Mouse (Mus musculus) limb, embryonic 14.5 days (tissue): ENCODE data around the gene Prr27. TPM values are rescaled to one million over a fixed set of nuclear protein-coding genes. Genes with fewer than 3 reads are reported as not detected.

ENCODE experiments used
- ATAC-seq: fragments of 200-750 bp; cut with Nextera tagmentation; 2 replicates; pipeline ENCODE4 v1.8.0; 2017; ENCODE audit warnings: low read depth, moderate number of reproducible peaks, moderate TSS enrichment; ENCODE audit not compliant: low FRiP score
- DNase-seq: peaks from one replicate; pipeline ENCODE4 v3.0.0-alpha.2; 2015; ENCODE audit warnings: low spot score
- H3K27ac ChIP-seq: fragments of 300-500 bp; sonication (generic); replicated peaks from 2 replicates; pipeline ENCODE4 v1.5.1; 2014; ENCODE audit warnings: low read depth, mild to moderate bottlenecking, low read length, moderate library complexity, mixed read lengths
- H3K27me3 ChIP-seq: fragments of 300-500 bp; sonication (generic); 2 replicates; pipeline ENCODE4 v1.6.1; 2014; ENCODE audit warnings: low read length, mixed read lengths; ENCODE audit not compliant: control insufficient read depth, insufficient read depth
- H3K36me3 ChIP-seq: fragments of 300-500 bp; sonication (generic); 2 replicates; pipeline ENCODE4 v1.6.1; 2014; ENCODE audit warnings: mild to moderate bottlenecking, low read length, moderate library complexity, mixed read lengths; ENCODE audit not compliant: control insufficient read depth, insufficient read depth
- H3K4me1 ChIP-seq: fragments of 300-500 bp; sonication (generic); 2 replicates; pipeline ENCODE4 v1.6.1; 2014; ENCODE audit warnings: antibody characterized with exemption, low read length, mixed read lengths; ENCODE audit not compliant: control insufficient read depth, insufficient read depth
- H3K4me2 ChIP-seq: fragments of 300-500 bp; sonication (generic); replicated peaks from 2 replicates; pipeline ENCODE4 v1.6.1; 2014; ENCODE audit warnings: low read depth, mild to moderate bottlenecking, low read length, moderate library complexity; ENCODE audit not compliant: severe bottlenecking
- H3K4me3 ChIP-seq: fragments of 300-500 bp; sonication (generic); replicated peaks from 2 replicates; pipeline ENCODE4 v1.5.1; 2014; ENCODE audit warnings: low read length
- H3K9ac ChIP-seq: fragments of 300-500 bp; sonication (generic); 2 replicates; pipeline ENCODE4 v1.6.1; 2014; ENCODE audit warnings: mild to moderate bottlenecking, low read depth, low read length, moderate library complexity; ENCODE audit not compliant: severe bottlenecking
- H3K9me3 ChIP-seq: fragments of 300-500 bp; sonication (generic); 2 replicates; pipeline ENCODE4 v1.6.1; 2016; ENCODE audit warnings: low read length; ENCODE audit not compliant: control insufficient read depth
- POLR2A ChIP-seq: fragments of 200-500 bp; IDR thresholded peaks from 2 replicates; pipeline ENCODE4 v1.8.0; 2012; ENCODE audit warnings: inconsistent platforms, mild to moderate bottlenecking, moderate library complexity, borderline replicate concordance; ENCODE audit not compliant: insufficient read depth, insufficient read length; ENCODE audit errors: extremely low read depth
- WGBS: fragments of 180-500 bp; shearing (Covaris S2); extraction: QIAGEN DNeasy Blood & Tissue Kit; methylation state at CpG from one replicate; pipeline ENCODE4 v1.1.7; 2014; 5-methylcytosine and 5-hydroxymethylcytosine counted together
- polyA plus RNA-seq, 2 experiments: library from polyadenylated mRNA; depleted of rRNA in 1 of 2; stranded (reverse) in 1 of 2; unstranded in 1 of 2; fragments of >200 nt; fragmentation: Nextera tagmentation in 1 of 2; extraction: Ambion mirVana in 1 of 2; gene quantifications; 2 replicates each; pipeline versions ENCODE4 v1.2.1 to v1.2.3; 2012 to 2014

Prr27 gene
- polyA plus RNA-seq, 2 experiments = not detected

DNA sequence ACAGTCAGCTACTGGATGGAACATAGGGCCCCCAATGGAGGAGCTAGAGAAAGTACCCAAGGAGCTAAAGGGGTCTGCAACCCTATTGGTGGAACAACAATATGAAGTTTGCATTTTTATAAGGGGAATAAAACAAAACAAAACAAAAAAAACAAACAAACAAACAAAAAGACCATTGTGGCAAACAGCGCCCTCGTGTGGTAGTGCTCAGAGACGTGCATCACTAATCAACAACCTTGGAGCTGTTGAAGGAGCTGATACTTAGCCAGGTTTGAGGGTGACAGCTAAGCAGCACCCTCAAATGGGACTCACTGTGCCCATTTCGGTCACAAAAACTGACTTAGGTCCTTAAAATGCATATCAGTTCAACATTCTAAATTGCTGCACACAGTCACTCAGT lies 45.9 kb downstream of the Prr27 start:
- Histone ChIP-seq H3K27me3 (no peaks in the 10 kb centered on the region), H3K4me2 (no peak overlapping the region), H3K4me3 (no peak overlapping the region), H3K9ac (no peak overlapping the region), H3K4me1 (no peaks in the 10 kb centered on the region), H3K9me3 (no peaks in the 10 kb centered on the region), H3K27ac (no peak overlapping the region), H3K36me3 (no peaks in the 10 kb centered on the region)
- ATAC-seq = no peak
- WGBS = 32% methylated on average over 4 of the region's 4 CpGs
- no peak for DNase-seq
- TF ChIP-seq POLR2A = no peak

DNA sequence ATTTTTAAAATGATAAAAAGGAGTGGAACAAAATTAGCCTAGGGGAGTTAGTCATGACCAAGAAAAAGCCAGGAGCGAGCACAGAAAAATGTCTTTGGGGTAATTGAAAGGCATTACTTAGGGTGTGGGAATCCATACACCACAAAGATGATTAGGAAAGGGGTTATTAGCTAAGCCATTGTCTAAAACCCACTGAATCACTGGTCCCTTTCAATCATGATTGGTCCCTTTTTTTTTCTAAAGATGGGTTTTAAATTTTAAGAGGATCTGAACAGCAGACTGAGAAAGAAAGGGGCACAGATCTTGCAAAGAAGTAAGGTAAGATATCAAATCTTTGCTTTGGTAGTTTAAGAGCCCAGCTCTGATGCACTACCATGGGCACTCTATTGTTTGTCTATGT lies 59.2 kb downstream of the Prr27 start, which contains the start of gene Odam:
Gene Odam (plus strand): TSS at position 301 of the 400 bp plus-strand sequence.
- no peak for TF ChIP-seq POLR2A
- Histone ChIP-seq H3K4me2 (no peak within 1 kb of the TSS), H3K4me3 (no peak within 1 kb of the TSS), H3K27ac (no peak within 1 kb of the TSS), H3K9ac (no peak within 1 kb of the TSS), H3K36me3 (no peaks in the 10 kb centered on the region), H3K9me3 (no peaks in the 10 kb centered on the region), H3K4me1 (no peaks in the 10 kb centered on the region), H3K27me3 (no peaks in the 10 kb centered on the region)
- DNase-seq (no peak), ATAC-seq (no peak)
- WGBS = 76% methylated on average over 1 of the region's 1 CpGs

Other genes starting within 250 kb of the Prr27 start
- not detected in 2 replicates for gene Sult1e1, start 234.1 kb upstream of the Prr27 start, polyA plus RNA-seq (2012; rRNA removed)
- gene Sult1e1, start 234.1 kb upstream of the Prr27 start, polyA plus RNA-seq (2014; fragmentation: Nextera tagmentation; extraction: Ambion mirVana) = not detected in 2 replicates
- gene Csn1s1, start 159.5 kb upstream of the Prr27 start, polyA plus RNA-seq (2012; rRNA removed) = not detected in 2 replicates
- not detected in 2 replicates for gene Csn1s1, start 159.5 kb upstream of the Prr27 start, polyA plus RNA-seq (2014; fragmentation: Nextera tagmentation; extraction: Ambion mirVana)
- gene Csn2, start 126.1 kb upstream of the Prr27 start, polyA plus RNA-seq (2012; rRNA removed) = 0.10 TPM in 1 of 2 replicates, not detected in the other
- gene Csn2, start 126.1 kb upstream of the Prr27 start, polyA plus RNA-seq (2014; fragmentation: Nextera tagmentation; extraction: Ambion mirVana) = not detected in 2 replicates
- gene Csn1s2a, start 51.1 kb upstream of the Prr27 start, polyA plus RNA-seq (2012; rRNA removed) = not detected in 2 replicates
- not detected in 2 replicates for gene Csn1s2a, start 51.1 kb upstream of the Prr27 start, polyA plus RNA-seq (2014; fragmentation: Nextera tagmentation; extraction: Ambion mirVana)
- 0.10 and 0.18 TPM in 2 replicates for gene Csn1s2b, start 17.6 kb upstream of the Prr27 start, polyA plus RNA-seq (2012; rRNA removed)
- not detected in 2 replicates for gene Csn1s2b, start 17.6 kb upstream of the Prr27 start, polyA plus RNA-seq (2014; fragmentation: Nextera tagmentation; extraction: Ambion mirVana)
- gene Odam, start 59.3 kb downstream of the Prr27 start, polyA plus RNA-seq (2012; rRNA removed) = 0.22 TPM in 1 of 2 replicates, not detected in the other
- gene Odam, start 59.3 kb downstream of the Prr27 start, polyA plus RNA-seq (2014; fragmentation: Nextera tagmentation; extraction: Ambion mirVana) = not detected in 2 replicates
- 0.09 TPM in 1 of 2 replicates, not detected in the other for gene Csn3, start 99.9 kb downstream of the Prr27 start, polyA plus RNA-seq (2012; rRNA removed)
- 0.35 TPM in 1 of 2 replicates, not detected in the other for gene Csn3, start 99.9 kb downstream of the Prr27 start, polyA plus RNA-seq (2014; fragmentation: Nextera tagmentation; extraction: Ambion mirVana)
- 0.04 TPM in 1 of 2 replicates, not detected in the other for gene 2310003L06Rik, start 143.8 kb downstream of the Prr27 start, polyA plus RNA-seq (2012; rRNA removed)
- gene 2310003L06Rik, start 143.8 kb downstream of the Prr27 start, polyA plus RNA-seq (2014; fragmentation: Nextera tagmentation; extraction: Ambion mirVana) = not detected in 2 replicates
- gene Gm28434, start 143.8 kb downstream of the Prr27 start, polyA plus RNA-seq (2012; rRNA removed) = not detected in 2 replicates
- gene Gm28434, start 143.8 kb downstream of the Prr27 start, polyA plus RNA-seq (2014; fragmentation: Nextera tagmentation; extraction: Ambion mirVana) = not detected in 2 replicates
- not detected in 2 replicates for gene Cabs1, start 153.8 kb downstream of the Prr27 start, polyA plus RNA-seq (2012; rRNA removed)
- not detected in 2 replicates for gene Cabs1, start 153.8 kb downstream of the Prr27 start, polyA plus RNA-seq (2014; fragmentation: Nextera tagmentation; extraction: Ambion mirVana)
- not detected in 2 replicates for gene Smr3a, start 176.9 kb downstream of the Prr27 start, polyA plus RNA-seq (2012; rRNA removed)
- not detected in 2 replicates for gene Smr3a, start 176.9 kb downstream of the Prr27 start, polyA plus RNA-seq (2014; fragmentation: Nextera tagmentation; extraction: Ambion mirVana)